ENCODE assay signal across 11 mouse cellular contexts in the genomic region with DNA sequence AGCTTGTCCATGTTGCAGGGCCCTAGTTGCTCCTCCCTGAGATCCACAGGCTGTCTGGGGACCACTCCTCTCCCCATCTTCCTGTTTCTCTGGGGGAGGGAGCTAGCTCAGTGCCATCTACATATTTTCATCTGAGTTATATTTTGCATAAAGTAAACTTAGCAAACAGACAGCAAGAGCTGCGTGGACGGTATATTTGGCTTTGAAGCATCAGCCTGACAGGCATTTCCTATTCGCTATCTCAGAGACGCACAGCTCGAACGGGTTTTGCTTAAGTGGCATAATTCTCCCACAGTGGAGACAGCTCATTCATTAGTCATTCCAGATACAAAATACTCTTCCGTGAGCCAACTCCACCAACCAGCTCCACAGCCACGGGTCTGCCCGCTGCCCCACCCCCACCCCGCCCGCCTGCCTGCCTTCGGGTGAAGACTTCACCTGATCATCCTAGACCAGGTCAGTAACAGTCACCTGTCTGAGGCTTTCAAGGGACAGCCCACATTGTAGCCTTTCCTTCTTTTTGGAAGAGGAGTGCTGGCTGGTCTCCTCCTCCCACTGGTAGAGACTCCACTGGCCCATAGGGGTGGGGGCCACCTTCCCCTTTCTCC.
DNase-seq lines count a peak whose midpoint lies in the region; ATAC-seq lines count a peak whose summit lies in the region.
"Had no signal": no experiment of that assay in that cellular context is flagged by ENCODE, and none has a peak within 500 bp of the region (broad histone marks: within the 10 kb centered on the region; RNA-seq: fewer than 3 reads in every experiment).

No protein-coding gene starts in this region.

- no peak overlapping the region for H3K27ac ChIP-seq in forebrain, embryonic 13.5 days
- no peak overlapping the region for H3K27ac ChIP-seq in forebrain, embryonic 12.5 days
- H3K27ac ChIP-seq in midbrain, embryonic 15.5 days, result no peak overlapping the region
- H3K27ac ChIP-seq in midbrain, embryonic 10.5 days (replicated peaks), result no peak overlapping the region
- peak overlapping the region; percentile 21; the same call in 1 of the 2 replicates for H3K27ac ChIP-seq in stomach, embryonic 15.5 days
- H3K27ac ChIP-seq: kidney, postnatal 0 days had no signal

- no peaks in the 10 kb centered on the region for H3K36me3 ChIP-seq in forebrain, embryonic 13.5 days (ENCODE audit: poor library complexity, severe bottlenecking)
- no peaks in the 10 kb centered on the region for H3K36me3 ChIP-seq in forebrain, embryonic 12.5 days (replicated peaks)
- H3K36me3 ChIP-seq in midbrain, embryonic 15.5 days (replicated peaks), result no peaks in the 10 kb centered on the region
- H3K36me3 ChIP-seq in midbrain, embryonic 10.5 days, result no peaks in the 10 kb centered on the region
- no peaks in the 10 kb centered on the region for H3K36me3 ChIP-seq in stomach, embryonic 15.5 days
- H3K36me3 ChIP-seq: heart, embryonic 15.5 days had no signal

- no peak overlapping the region for H3K4me3 ChIP-seq in forebrain, embryonic 13.5 days
- no peak overlapping the region for H3K4me3 ChIP-seq in forebrain, embryonic 12.5 days (replicated peaks)
- no peak overlapping the region for H3K4me3 ChIP-seq in midbrain, embryonic 15.5 days
- H3K4me3 ChIP-seq in midbrain, embryonic 10.5 days, result no peak overlapping the region
- H3K4me3 ChIP-seq in stomach, embryonic 15.5 days (replicated peaks), result no peak overlapping the region
- H3K4me3 ChIP-seq: heart, embryonic 15.5 days had no signal

- 66% methylated on average over 12 of the region's 12 CpGs for WGBS in forebrain, embryonic 13.5 days
- 70% methylated on average over 12 of the region's 12 CpGs for WGBS in forebrain, embryonic 12.5 days
- 48% methylated on average over 12 of the region's 12 CpGs for WGBS in midbrain, embryonic 15.5 days
- 85% methylated on average over 12 of the region's 12 CpGs for WGBS in midbrain, embryonic 10.5 days
- WGBS in stomach, embryonic 15.5 days, result 30% methylated on average over 12 of the region's 12 CpGs

- intact Hi-C loops in left cerebral cortex, postnatal 25 days (cut with DNase I), result no loop called here

- H3K4me1 ChIP-seq in forebrain, embryonic 13.5 days, result peaks cover 7% of the 10 kb centered on the region
- peaks cover 15% of the 10 kb centered on the region for H3K4me1 ChIP-seq in forebrain, embryonic 12.5 days
- peaks cover 10% of the 10 kb centered on the region; the same call in 1 of the 2 replicates for H3K4me1 ChIP-seq in midbrain, embryonic 15.5 days
- H3K4me1 ChIP-seq in midbrain, embryonic 10.5 days, result peaks cover 16% of the 10 kb centered on the region
- peaks cover 16% of the 10 kb centered on the region for H3K4me1 ChIP-seq in stomach, embryonic 15.5 days

- H3K9me3 ChIP-seq in forebrain, embryonic 13.5 days (replicated peaks), result no peaks in the 10 kb centered on the region
- no peaks in the 10 kb centered on the region for H3K9me3 ChIP-seq in forebrain, embryonic 12.5 days
- H3K9me3 ChIP-seq in midbrain, embryonic 15.5 days, result no peaks in the 10 kb centered on the region
- H3K9me3 ChIP-seq in midbrain, embryonic 10.5 days (replicated peaks), result no peaks in the 10 kb centered on the region
- no peaks in the 10 kb centered on the region for H3K9me3 ChIP-seq in stomach, embryonic 15.5 days
- H3K9me3 ChIP-seq: heart, embryonic 15.5 days had no signal

- H3K4me2 ChIP-seq in forebrain, embryonic 13.5 days, result no peak overlapping the region
- H3K4me2 ChIP-seq in forebrain, embryonic 12.5 days, result no peak overlapping the region
- no peak overlapping the region for H3K4me2 ChIP-seq in midbrain, embryonic 15.5 days
- no peak overlapping the region for H3K4me2 ChIP-seq in stomach, embryonic 15.5 days
- H3K4me2 ChIP-seq: heart, embryonic 15.5 days had no signal

- H3K27me3 ChIP-seq in forebrain, embryonic 13.5 days, result peaks cover 29% of the 10 kb centered on the region
- H3K27me3 ChIP-seq in forebrain, embryonic 12.5 days, result peaks cover 40% of the 10 kb centered on the region
- no peaks in the 10 kb centered on the region for H3K27me3 ChIP-seq in midbrain, embryonic 15.5 days (replicated peaks)
- peaks cover 9% of the 10 kb centered on the region; the same call in 1 of the 2 replicates for H3K27me3 ChIP-seq in midbrain, embryonic 10.5 days (ENCODE audit: low read depth, poor library complexity, severe bottlenecking)
- H3K27me3 ChIP-seq in stomach, embryonic 15.5 days (replicated peaks), result no peaks in the 10 kb centered on the region
- H3K27me3 ChIP-seq: heart, embryonic 15.5 days had no signal

- no peak overlapping the region for H3K9ac ChIP-seq in forebrain, embryonic 13.5 days
- no peak overlapping the region for H3K9ac ChIP-seq in forebrain, embryonic 12.5 days
- H3K9ac ChIP-seq in midbrain, embryonic 15.5 days, result no peak overlapping the region
- no peak overlapping the region for H3K9ac ChIP-seq in stomach, embryonic 15.5 days
- H3K9ac ChIP-seq: heart, embryonic 15.5 days had no signal

- ATAC-seq in forebrain, embryonic 13.5 days, result peak; percentile 21; the same call in 1 of the 2 replicates
- ATAC-seq in forebrain, embryonic 12.5 days (ENCODE audit: low FRiP score), result no peak
- peak; percentile 24 for ATAC-seq in midbrain, embryonic 15.5 days (replicated peaks)
- ATAC-seq in stomach, embryonic 15.5 days (ENCODE audit: insufficient read depth, low FRiP score, low read depth), result no peak

- DNase-seq in midbrain, embryonic 10.5 days (ENCODE audit: low spot score), result no peak
- DNase-seq in left cerebral cortex, postnatal 25 days (ENCODE audit: low spot score in 2 of 2), result peak; percentile 37 to 89
- no peak for DNase-seq in adrenal gland, adult (ENCODE audit: inconsistent age in 2 of 2, low spot score in 1 of 2)
- DNase-seq in urinary bladder, postnatal 14 days (ENCODE audit: low spot score), result no peak
- DNase-seq: B cell, adult 2 months had no signal

Comparison
In these comparisons a context has a peak if more than half of its experiments do, and no peak if none do; other contexts are left out.
1. ATAC-seq: peak in forebrain, embryonic 13.5 days (single experiment) and midbrain, embryonic 15.5 days (single experiment); none in forebrain, embryonic 12.5 days (single experiment) and stomach, embryonic 15.5 days (single experiment).
2. DNase-seq: peak in left cerebral cortex, postnatal 25 days (2 of 2); none in midbrain, embryonic 10.5 days (single experiment), adrenal gland, adult (0 of 2) and urinary bladder, postnatal 14 days (single experiment).